ENCODE assay signal across 21 mouse cellular contexts in the genomic region with DNA sequence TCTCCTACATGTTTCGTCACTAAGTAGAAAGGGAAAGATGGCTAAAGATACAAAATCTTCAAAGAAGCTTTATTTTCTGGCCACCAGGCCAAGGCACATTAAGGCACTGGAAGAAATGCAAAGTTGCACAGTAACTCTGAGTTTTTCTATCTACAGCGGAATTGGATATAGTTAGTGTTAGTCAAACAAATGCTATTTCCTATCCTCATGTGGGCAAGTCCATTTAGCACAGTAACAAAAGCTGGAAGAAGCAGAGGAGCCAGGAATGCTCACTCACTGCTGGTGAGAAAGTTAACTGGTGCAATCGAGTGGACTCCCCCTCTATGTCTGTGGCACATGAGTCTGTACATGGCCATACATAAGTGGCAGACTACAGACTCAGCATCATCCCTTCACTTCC.
DNase-seq lines count a peak whose midpoint lies in the region; ATAC-seq and TF ChIP-seq lines count a peak whose summit lies in the region.
"Had no signal": no experiment of that assay in that cellular context is flagged by ENCODE, and none has a peak within 500 bp of the region (broad histone marks: within the 10 kb centered on the region; RNA-seq: fewer than 3 reads in every experiment).

No protein-coding gene starts in this region.

- intact Hi-C loops in left cerebral cortex, adult 2 months (cut with DNase I) = loop anchor here (5.0 kb wide), 1 partner anchor 240 kb away; no protein-coding TSS in a partner anchor
- intact Hi-C loops in left cerebral cortex, postnatal 10 days (cut with DNase I) = loop anchor here (10.0 kb wide), 2 partner anchors 198 to 222 kb away; no protein-coding TSS in a partner anchor

- no peak for DNase-seq in frontal cortex, postnatal 10 days (ENCODE audit: low spot score in 2 of 2)
- no peak for DNase-seq in left cerebral cortex, adult 2 months (ENCODE audit: extremely low spot score in 1 of 2, low spot score in 2 of 2)
- DNase-seq in left cerebral cortex, postnatal 10 days (ENCODE audit: extremely low spot score in 1 of 2, low spot score in 2 of 2) = no peak
- DNase-seq in midbrain, embryonic 14.5 days = no peak
- DNase-seq: adrenal gland, adult 8-10 months; adrenal gland, postnatal 25 days; cerebellum, adult 11-12 months; cerebellum, adult 8-10 months; cerebellum, postnatal 10 days; cerebellum, postnatal 36 days; gastrocnemius, adult 2 months; gastrocnemius, postnatal 14 days; heart, adult 11 months had no signal

- peak; percentile 85 for ATAC-seq in frontal cortex, adult (ENCODE audit: low TSS enrichment)
- no peak for ATAC-seq in midbrain, embryonic 14.5 days (ENCODE audit: low FRiP score, low TSS enrichment)
- no peak for ATAC-seq in midbrain, embryonic 15.5 days (replicated peaks)

- no peaks in the 10 kb centered on the region for H3K27me3 ChIP-seq in midbrain, embryonic 14.5 days (ENCODE audit: control insufficient read depth, insufficient read depth, low read length)
- no peaks in the 10 kb centered on the region for H3K27me3 ChIP-seq in midbrain, embryonic 15.5 days (replicated peaks)
- H3K27me3 ChIP-seq: embryonic facial prominence, embryonic 13.5 days; forebrain, embryonic 12.5 days; forebrain, embryonic 15.5 days had no signal

- TF ChIP-seq CTCF in left cerebral cortex, adult 2 months (IDR thresholded peaks at IDR 0.05) = no peak

- 87% methylated on average over 3 of the region's 3 CpGs for WGBS in midbrain, embryonic 14.5 days
- 93% methylated on average over 3 of the region's 3 CpGs for WGBS in midbrain, embryonic 15.5 days

- H3K27ac ChIP-seq in left cerebral cortex, adult 2 months = peak overlapping the region; percentile 59
- peak overlapping the region; percentile 62; the same call in 1 of the 2 replicates for H3K27ac ChIP-seq in midbrain, embryonic 14.5 days (replicated peaks; ENCODE audit: low read depth, low read length)
- no peak overlapping the region for H3K27ac ChIP-seq in midbrain, embryonic 15.5 days
- H3K27ac ChIP-seq: embryonic facial prominence, embryonic 10.5 days; embryonic facial prominence, embryonic 13.5 days; forebrain, embryonic 15.5 days; gastrocnemius, adult 2 months had no signal

- H3K36me3 ChIP-seq in midbrain, embryonic 14.5 days (ENCODE audit: control insufficient read depth, insufficient read depth, low read length) = no peaks in the 10 kb centered on the region
- H3K36me3 ChIP-seq in midbrain, embryonic 15.5 days (replicated peaks) = no peaks in the 10 kb centered on the region
- H3K36me3 ChIP-seq: embryonic facial prominence, embryonic 10.5 days; embryonic facial prominence, embryonic 13.5 days; forebrain, embryonic 12.5 days; forebrain, embryonic 15.5 days had no signal

- peaks cover 14% of the 10 kb centered on the region for H3K4me1 ChIP-seq in midbrain, embryonic 14.5 days (ENCODE audit: control insufficient read depth, insufficient read depth, low read length)
- H3K4me1 ChIP-seq in midbrain, embryonic 15.5 days = peaks cover 14% of the 10 kb centered on the region

- H3K4me3 ChIP-seq in left cerebral cortex, adult 2 months = no peak overlapping the region
- H3K4me3 ChIP-seq in midbrain, embryonic 14.5 days (replicated peaks; ENCODE audit: low read depth, low read length) = no peak overlapping the region
- H3K4me3 ChIP-seq in midbrain, embryonic 15.5 days = no peak overlapping the region
- H3K4me3 ChIP-seq: embryonic facial prominence, embryonic 10.5 days; embryonic facial prominence, embryonic 13.5 days; erythroblast, embryonic 14.5 days; forebrain, embryonic 12.5 days; forebrain, embryonic 15.5 days; gastrocnemius, adult 2 months had no signal

- H3K4me2 ChIP-seq in midbrain, embryonic 14.5 days (ENCODE audit: low read length) = no peak overlapping the region
- no peak overlapping the region for H3K4me2 ChIP-seq in midbrain, embryonic 15.5 days
- H3K4me2 ChIP-seq: embryonic facial prominence, embryonic 13.5 days; forebrain, embryonic 12.5 days; forebrain, embryonic 15.5 days; heart, embryonic 11.5 days had no signal

- no peak overlapping the region for H3K9ac ChIP-seq in midbrain, embryonic 14.5 days (replicated peaks; ENCODE audit: low read length)
- H3K9ac ChIP-seq in midbrain, embryonic 15.5 days = no peak overlapping the region
- H3K9ac ChIP-seq: embryonic facial prominence, embryonic 13.5 days; forebrain, embryonic 12.5 days; forebrain, embryonic 15.5 days had no signal

- no peaks in the 10 kb centered on the region for H3K9me3 ChIP-seq in midbrain, embryonic 14.5 days (ENCODE audit: control insufficient read depth, low read length)
- H3K9me3 ChIP-seq in midbrain, embryonic 15.5 days = no peaks in the 10 kb centered on the region
- H3K9me3 ChIP-seq: embryonic facial prominence, embryonic 10.5 days; embryonic facial prominence, embryonic 13.5 days; forebrain, embryonic 12.5 days; forebrain, embryonic 15.5 days had no signal
